Mouse (Mus musculus) adrenal gland, adult 18-20 months (tissue): Measurements from ENCODE around the gene Fbxl17. TPM values are rescaled to one million over a fixed set of nuclear protein-coding genes. Genes with fewer than 3 reads are reported as not detected.

Experiments used
- DNase-seq, 2 experiments: peaks; one replicate each; pipeline ENCODE4 v3.0.0; 2021 to 2022; ENCODE audit warnings: low spot score in 2 of 2
- total RNA-seq, 2 experiments: library from RNA; stranded (reverse); gene quantifications; 1 replicate in 1 of 2; 2 replicates in 1 of 2; pipeline ENCODE4 v1.2.3; 2021

Gene Fbxl17
- total RNA-seq, 2 experiments from 2014 or later = 30.0 to 31.2 TPM

DNA sequence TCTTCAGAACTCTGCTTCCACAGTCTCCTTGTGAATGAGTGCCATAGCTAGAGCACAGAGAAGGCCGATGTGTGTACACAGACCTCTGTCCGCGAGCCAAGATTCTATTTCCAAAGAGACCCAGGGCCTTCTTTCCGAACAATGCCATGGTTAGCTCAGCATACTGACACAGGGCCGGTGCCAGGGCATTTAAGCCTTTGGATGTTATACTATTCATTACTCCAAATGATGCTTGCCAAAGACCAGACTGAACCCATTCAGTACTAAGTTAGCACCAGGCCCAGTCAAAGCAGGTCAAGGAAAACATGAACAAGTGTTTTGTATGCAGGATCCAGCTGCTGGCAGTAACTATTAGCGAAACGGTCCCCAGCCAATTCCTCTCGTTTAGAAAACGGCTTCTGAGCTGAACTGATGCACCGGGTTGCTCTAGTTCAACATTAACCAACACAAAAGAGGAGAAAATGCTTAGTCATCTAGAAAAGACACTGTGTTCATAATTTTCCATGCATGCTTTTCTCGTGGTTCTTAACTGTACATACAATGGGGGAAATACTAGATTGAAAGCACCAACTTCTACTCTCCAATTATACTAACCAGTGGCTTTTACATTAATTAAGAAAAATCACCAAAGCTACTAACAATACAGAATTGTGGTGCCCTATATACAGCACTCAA lies 214.4 kb downstream of the Fbxl17 start:
- DNase-seq = no peak

GRCm38 (mm10) chr17:63284074-63284473 lies 215.7 kb downstream of the Fbxl17 start:
- no peak for DNase-seq

DNA sequence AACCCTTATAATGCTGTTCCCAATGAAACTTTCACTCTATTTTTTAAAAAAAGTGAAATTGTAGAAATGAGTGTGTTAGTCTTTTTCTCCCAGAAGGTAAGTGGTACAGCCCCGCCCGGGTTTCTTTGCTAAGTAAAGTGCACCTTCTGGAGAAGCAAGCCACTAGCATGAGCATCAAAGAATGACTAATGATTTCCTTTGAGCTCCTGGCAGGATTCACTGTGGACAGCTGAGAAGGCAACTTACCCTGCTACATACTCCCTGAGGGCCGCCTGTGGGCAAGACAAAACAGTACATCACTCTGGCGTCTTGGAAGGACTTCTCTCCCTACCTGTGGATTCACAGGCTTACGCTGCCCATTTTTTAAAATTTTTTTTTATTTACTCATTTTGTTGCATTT lies 217.8 kb downstream of the Fbxl17 start:
- no peak for DNase-seq

DNA sequence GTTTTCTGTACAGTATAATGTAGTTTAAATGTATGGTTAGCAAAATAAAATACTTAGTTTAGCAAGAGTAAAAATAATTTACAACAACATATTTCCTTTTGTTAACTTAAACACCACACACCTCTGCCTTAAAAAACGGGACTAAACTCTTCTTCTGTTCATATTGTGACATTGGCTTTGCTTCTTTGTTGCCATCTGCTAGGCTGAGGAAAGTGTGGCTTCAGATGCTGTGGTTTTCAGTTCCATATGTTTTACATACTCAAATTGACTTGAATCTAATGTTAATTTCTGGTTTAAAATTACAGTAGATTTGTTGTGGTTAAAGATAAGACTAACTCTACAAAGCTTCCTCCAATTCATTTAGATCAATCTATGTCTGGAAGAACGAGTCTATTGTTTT lies 218.8 kb downstream of the Fbxl17 start:
- no peak for DNase-seq

GRCm38 (mm10) chr17:63279144-63279543 lies 220.7 kb downstream of the Fbxl17 start:
- DNase-seq = no peak

GRCm38 (mm10) chr17:63273353-63273752 lies 226.5 kb downstream of the Fbxl17 start:
- DNase-seq = no peak

DNA sequence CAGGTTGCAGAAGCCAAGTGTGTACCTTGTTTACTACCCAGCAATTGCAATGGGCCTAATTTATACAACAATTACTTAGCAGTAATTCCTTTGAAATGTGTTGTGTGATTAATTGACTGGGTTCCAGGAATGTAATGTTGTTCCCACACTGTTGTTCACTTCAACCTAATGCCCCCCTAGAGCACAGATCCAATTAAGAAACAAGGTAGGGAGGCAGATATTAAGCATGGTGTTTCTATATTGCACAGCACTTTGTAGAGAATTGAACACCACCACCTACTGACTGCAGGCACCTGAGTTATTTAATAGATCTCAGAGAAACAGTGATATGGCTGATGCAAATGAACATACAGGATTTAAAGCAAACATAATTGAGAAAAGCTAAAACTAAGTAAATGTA lies 226.9 kb downstream of the Fbxl17 start:
- no peak for DNase-seq

DNA sequence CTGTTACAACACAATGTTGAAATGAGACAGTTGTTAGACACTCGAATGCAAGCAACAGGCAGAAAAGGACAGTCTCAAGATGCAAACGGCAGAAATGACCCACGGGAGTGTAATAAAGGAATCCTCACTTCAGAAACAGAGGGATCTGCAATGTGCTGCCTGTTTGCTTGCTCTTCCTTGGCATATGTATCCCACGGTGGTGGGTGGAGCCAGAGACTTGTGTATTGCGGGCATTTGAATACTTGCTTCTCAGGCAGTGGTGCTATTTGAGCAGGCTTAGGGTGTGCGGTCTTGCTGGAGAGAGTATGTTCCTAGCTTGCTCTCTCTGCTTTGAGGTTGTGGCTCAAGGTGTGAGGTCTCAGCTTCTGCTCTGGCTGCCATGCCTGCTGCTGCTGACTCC lies 228.8 kb downstream of the Fbxl17 start:
- DNase-seq = no peak

DNA sequence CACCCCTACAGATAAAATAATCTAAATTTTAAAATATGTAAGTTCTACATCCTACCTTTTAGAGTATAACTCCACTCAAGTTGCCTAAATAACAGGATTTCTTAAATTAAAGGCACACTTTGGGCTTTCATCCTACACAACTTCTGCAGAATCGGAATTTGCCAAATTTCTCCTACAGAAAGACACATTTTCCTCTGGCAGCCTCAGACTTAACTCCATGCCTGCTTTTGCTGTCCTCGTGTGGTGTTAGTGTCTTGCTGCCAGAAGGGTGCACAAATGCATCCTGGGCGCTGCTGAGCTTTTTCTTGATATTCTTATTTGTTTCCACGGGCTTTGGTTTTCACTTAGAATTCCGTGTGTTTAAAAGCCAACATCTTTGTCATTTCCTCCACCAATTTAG lies 229.3 kb downstream of the Fbxl17 start:
- no peak for DNase-seq

DNA sequence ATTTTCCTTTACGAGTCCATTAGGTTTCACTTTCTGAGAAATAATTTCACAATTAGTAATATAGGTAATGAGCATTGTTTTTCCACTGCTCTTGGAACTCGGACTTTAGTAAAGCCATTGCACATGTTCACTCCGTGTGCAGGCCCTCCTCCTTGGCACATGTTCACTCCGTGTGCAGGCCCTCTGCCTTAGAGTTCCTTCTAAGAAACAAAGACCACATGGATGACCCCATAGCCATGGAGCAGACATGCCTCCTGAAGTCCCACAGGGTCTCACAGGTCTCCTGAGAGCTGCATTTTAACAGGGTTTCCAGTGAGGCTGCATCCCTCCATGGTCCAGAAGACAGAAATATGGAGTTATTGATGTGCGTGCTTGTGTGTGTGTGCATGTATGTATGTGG lies 237.1 kb downstream of the Fbxl17 start:
- DNase-seq = no peak

DNA sequence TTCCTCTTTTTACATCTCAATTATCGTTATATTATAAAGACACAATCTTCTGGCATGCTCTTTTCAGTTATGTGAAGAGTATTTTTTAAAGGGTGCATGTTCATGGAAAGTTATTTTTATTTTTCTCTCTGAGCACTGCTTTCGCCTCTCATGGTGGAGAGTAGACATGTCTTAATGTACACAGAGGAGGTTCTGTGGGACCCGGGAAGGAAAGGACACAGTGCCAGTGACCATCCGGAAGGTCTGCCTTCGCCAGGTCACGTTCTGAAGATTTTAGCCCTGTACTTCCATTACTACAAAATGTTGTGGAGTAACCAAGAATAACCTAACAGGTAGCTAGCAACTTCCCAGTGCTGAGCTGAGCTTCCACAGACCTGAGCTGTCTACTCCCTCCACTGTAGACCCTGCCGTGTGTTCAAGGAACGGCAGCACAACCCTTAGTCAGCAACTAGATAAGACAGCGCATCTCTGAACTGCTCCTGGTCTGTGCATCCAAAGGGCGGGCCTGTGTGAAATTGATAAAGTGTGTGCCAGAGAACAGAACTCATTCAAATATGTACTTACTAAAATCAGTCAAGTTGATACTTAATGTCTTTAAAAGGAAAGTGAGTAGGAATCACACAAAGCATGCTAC lies 238.2 kb downstream of the Fbxl17 start:
- DNase-seq = no peak

DNA sequence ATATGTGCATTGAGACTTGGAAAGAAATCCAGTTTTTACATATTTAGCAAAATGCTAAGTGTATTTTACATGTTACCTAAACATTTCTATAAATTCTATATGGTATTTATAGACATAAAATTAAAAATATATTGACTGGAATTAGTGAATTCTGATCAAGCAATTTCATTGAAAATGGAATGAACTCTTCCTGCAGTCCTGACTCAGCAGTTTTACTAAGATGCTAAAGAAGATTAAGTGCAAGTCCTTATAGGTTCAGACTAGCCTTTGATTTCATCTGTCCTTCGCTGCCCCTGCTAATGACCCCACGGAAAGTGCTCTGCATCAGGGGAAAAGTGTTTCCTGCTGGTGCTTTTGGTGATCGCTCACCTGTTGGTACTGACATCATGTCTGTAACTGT lies 240.7 kb downstream of the Fbxl17 start:
- DNase-seq = no peak

DNA sequence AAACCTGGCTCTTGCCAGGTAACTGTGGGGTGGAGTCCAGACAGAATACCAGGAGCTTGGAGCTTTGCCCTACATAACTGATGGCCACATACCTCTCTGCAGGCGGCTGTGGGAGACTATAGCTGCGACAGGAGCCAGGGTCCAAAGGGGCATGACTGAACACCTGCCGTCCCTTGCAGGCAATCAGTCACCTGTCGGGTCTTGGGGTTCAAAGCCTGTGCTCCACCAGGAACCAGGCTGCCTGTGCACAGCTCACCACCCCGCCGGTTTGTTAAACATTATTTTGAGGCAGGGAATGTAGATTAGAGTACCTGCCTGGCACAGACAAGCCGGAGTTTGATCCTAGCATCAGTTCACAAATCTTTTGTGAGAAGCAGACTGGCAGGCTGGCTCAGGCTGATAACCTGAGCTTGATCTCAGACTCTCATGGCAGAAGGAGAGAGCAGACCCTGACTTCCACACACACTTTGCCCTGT lies 253.6 kb downstream of the Fbxl17 start:
- DNase-seq = no peak

GRCm38 (mm10) chr17:63245472-63245871 lies 254.3 kb downstream of the Fbxl17 start:
- DNase-seq = no peak

- no peak for DNase-seq
These were observed 257.1 kb downstream of the Fbxl17 start for GRCm38 (mm10) chr17:63242761-63243160.

GRCm38 (mm10) chr17:63240731-63241106 lies 259.1 kb downstream of the Fbxl17 start:
- no peak for DNase-seq

GRCm38 (mm10) chr17:63240021-63240730 lies 259.6 kb downstream of the Fbxl17 start:
- DNase-seq = no peak

DNA sequence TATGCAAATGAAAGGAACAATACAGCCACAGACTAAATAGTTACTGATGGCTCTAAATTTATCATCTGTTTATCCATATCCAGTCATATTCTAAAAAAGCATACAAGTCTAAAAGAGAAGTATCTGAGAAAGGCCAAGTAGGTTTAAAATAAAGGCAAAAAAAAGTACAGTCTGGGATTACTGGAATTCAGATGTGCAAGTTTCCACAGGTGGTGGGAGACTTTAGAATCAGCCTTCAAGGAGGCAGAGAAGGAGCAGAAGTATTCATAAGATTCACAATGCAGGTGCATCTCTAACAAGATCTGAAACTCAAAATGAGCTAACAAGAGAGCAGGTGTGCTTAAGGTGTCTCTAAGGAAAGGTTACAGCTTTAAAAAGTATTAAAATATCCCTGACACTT lies 263.0 kb downstream of the Fbxl17 start:
- DNase-seq = no peak

DNA sequence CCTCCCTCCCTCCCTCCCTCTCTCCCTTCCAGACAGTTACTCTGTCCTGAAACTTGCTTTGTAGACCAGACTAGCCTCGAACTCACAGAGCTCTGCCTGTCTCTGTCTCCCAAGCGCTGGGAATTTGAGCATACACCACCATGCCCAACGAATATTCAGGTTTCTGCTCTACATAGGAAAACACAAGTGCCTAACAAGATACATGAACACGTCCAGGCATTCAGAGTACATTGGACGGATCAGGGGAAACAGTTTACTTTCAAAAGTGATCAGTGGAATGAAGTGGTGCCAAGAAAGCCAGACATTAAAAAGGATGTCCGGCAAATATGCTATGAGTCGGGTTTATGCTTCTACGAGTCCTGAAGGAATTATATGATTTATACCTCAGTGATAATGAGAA lies 263.6 kb downstream of the Fbxl17 start:
- DNase-seq = no peak

DNA sequence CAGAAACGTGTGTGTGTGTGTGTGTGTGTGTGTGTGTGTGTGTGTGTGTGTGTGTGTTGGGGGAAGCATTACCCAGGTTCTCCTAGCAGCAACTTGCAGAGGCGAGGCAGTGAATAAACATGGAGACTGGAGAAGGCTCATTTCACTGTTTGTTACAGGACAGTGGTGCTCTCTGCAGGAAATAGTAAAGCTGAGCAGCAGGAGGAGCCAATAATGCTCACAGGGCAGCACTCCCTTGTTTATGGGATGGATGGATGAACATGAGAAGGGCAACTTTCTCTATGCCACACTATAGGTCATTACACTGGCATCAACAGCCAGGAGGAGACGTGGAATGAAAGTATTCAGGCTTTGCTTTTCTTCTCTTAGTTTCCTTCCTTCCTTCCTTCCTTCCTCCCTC lies 264.0 kb downstream of the Fbxl17 start:
- DNase-seq = no peak

DNA sequence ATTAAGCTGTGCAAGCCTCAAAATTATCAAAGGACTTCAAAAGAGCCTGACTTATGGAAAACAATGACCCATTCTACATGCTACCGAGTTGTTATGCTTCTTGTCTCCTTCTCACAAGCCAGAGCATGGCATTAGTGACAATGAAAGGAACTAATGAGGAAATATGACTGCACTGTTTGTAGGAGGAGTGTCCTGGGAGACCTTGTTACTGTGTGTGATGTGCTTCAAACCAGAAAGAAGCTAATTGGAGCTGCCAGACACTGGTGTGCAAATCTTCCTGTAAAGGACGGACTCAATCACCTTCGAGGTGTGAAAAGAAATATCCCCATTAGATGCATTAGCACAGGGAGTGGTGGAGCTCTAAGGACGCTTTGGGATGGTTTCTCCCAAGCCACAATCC lies 270.7 kb downstream of the Fbxl17 start:
- no peak for DNase-seq

DNA sequence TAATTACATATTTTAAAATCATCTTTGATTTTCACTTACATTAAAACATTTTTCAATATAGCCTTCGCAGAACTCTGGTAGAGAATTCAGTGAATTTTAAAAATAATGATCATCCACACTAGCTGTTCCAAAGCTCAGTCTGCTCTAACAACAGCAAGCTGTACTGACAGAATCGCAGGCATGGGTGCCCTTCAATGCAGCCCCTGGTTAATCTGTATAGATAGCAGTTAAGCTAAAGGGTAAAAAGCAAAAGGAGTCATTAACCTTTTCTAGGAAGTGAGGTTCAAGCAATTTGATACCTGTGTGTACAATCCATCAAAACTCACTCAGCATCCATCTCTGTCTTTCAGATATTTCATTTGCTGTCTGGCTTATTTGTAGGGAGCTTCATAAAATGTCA lies 273.4 kb downstream of the Fbxl17 start:
- DNase-seq = no peak
